Mouse (Mus musculus) B cell, adult 2 months (primary cell): ENCODE measurements around the gene Dop1b.
A peak's percentile ranks its signal among the peaks of the same experiment; 100 is the strongest.
"Not testable (repeated sequence)": the region's sequence is repeated elsewhere in the genome, so short reads cannot be mapped to it uniquely, and the experiment has no call there.

Experiments used
- DNase-seq, 2 experiments: peaks; one replicate each; pipeline ENCODE4 v3.0.0; 2022

The Dop1b gene

GRCm38 (mm10) chr16:93763378-93763777 is 51.7 kb downstream of the Dop1b start:
- DNase-seq = no peak

GRCm38 (mm10) chr16:93764597-93764996 is 52.9 kb downstream of the Dop1b start:
- DNase-seq = no peak

GRCm38 (mm10) chr16:93766956-93767355 is 55.3 kb downstream of the Dop1b start:
- peak; percentile 45 to 51 for DNase-seq

- no peak for DNase-seq
Measured at GRCm38 (mm10) chr16:93767548-93767947, 55.8 kb downstream of the Dop1b start.

- DNase-seq = no peak
Measured at GRCm38 (mm10) chr16:93769621-93770020, 57.9 kb downstream of the Dop1b start.

- DNase-seq = no peak
Measured at GRCm38 (mm10) chr16:93770271-93770926, 58.7 kb downstream of the Dop1b start.

GRCm38 (mm10) chr16:93774658-93775057 is 63.0 kb downstream of the Dop1b start:
- no peak for DNase-seq

GRCm38 (mm10) chr16:93776468-93776867 is 64.8 kb downstream of the Dop1b start:
- no peak for DNase-seq

GRCm38 (mm10) chr16:93777247-93777999 is 65.7 kb downstream of the Dop1b start:
- no peak for DNase-seq

GRCm38 (mm10) chr16:93778393-93778792 is 66.7 kb downstream of the Dop1b start:
- not testable (repeated sequence) for DNase-seq

GRCm38 (mm10) chr16:93779554-93779953 is 67.8 kb downstream of the Dop1b start:
- DNase-seq = no peak

GRCm38 (mm10) chr16:93780660-93781479 is 69.2 kb downstream of the Dop1b start:
- peak; percentile 55 to 59 for DNase-seq

- DNase-seq = no peak
Measured at GRCm38 (mm10) chr16:93784175-93784574, 72.5 kb downstream of the Dop1b start.

- peak in 1 of 2 experiments; percentile 43 for DNase-seq
Measured at GRCm38 (mm10) chr16:93785805-93786204, 74.1 kb downstream of the Dop1b start.

- DNase-seq = no peak
Measured at GRCm38 (mm10) chr16:93788388-93788787, 76.7 kb downstream of the Dop1b start.

GRCm38 (mm10) chr16:93788881-93789280 is 77.2 kb downstream of the Dop1b start:
- DNase-seq = peak; percentile 66 to 70

- DNase-seq = no peak
Measured at GRCm38 (mm10) chr16:93789971-93790755, 78.5 kb downstream of the Dop1b start.

GRCm38 (mm10) chr16:93792981-93793630 is 81.4 kb downstream of the Dop1b start:
- no peak for DNase-seq

- no peak for DNase-seq
Measured at GRCm38 (mm10) chr16:93794845-93795244, 83.1 kb downstream of the Dop1b start.

GRCm38 (mm10) chr16:93795391-93795790 is 83.7 kb downstream of the Dop1b start:
- DNase-seq = no peak

- DNase-seq = no peak
Measured at GRCm38 (mm10) chr16:93797021-93797840, 85.5 kb downstream of the Dop1b start.
